Mouse (Mus musculus) stomach, postnatal 0 days (tissue): Measurements from ENCODE around the gene Ncoa3. TPM values are rescaled to one million over a fixed set of nuclear protein-coding genes. Genes with fewer than 3 reads are reported as not detected.

ENCODE experiments used
- ATAC-seq: fragments of 200-750 bp; cut with Nextera tagmentation; 2 replicates; pipeline ENCODE4 v1.8.0; 2017; ENCODE audit not compliant: low FRiP score, low TSS enrichment
- DNase-seq: peaks from one replicate; pipeline ENCODE4 v3.0.0-alpha.2; 2016; ENCODE audit warnings: low spot score
- H3K27ac ChIP-seq: fragments of 300-500 bp; sonication (generic); replicated peaks from 2 replicates; pipeline ENCODE4 v1.5.1; 2014; ENCODE audit warnings: mild to moderate bottlenecking, control low read depth
- H3K27me3 ChIP-seq: fragments of 300-500 bp; sonication (generic); 2 replicates; pipeline ENCODE4 v1.6.1; 2014; ENCODE audit warnings: low read length; ENCODE audit not compliant: control insufficient read depth, insufficient read depth
- H3K36me3 ChIP-seq: fragments of 300-500 bp; sonication (generic); 2 replicates; pipeline ENCODE4 v1.6.1; 2014; ENCODE audit warnings: low read length, mixed read lengths; ENCODE audit not compliant: control insufficient read depth, insufficient read depth
- H3K4me1 ChIP-seq: fragments of 300-500 bp; sonication (generic); replicated peaks from 2 replicates; pipeline ENCODE4 v1.6.1; 2014; ENCODE audit warnings: antibody characterized with exemption; ENCODE audit not compliant: control insufficient read depth, insufficient read depth
- H3K4me2 ChIP-seq: fragments of 300-500 bp; sonication (generic); replicated peaks from 2 replicates; pipeline ENCODE4 v1.6.1; 2014; ENCODE audit warnings: low read depth, mild to moderate bottlenecking, control low read depth, moderate library complexity
- H3K4me3 ChIP-seq: fragments of 300-500 bp; sonication (generic); 2 replicates; pipeline ENCODE4 v1.5.1; 2014; ENCODE audit warnings: low read depth, low read length, control low read depth
- H3K9ac ChIP-seq: fragments of 300-500 bp; sonication (generic); 2 replicates; pipeline ENCODE4 v1.6.1; 2014; ENCODE audit warnings: mild to moderate bottlenecking, low read length, control low read depth, mixed read lengths
- H3K9me3 ChIP-seq: fragments of 300-500 bp; sonication (generic); 2 replicates; pipeline ENCODE4 v1.6.1; 2016; ENCODE audit warnings: low read length; ENCODE audit not compliant: control insufficient read depth
- CTCF ChIP-seq: IDR thresholded peaks from 2 replicates; pipeline ENCODE4 v1.5.1; 2016; ENCODE audit warnings: antibody characterized with exemption, low read depth, mild to moderate bottlenecking, moderate library complexity
- EP300 ChIP-seq: optimal IDR thresholded peaks from 2 replicates; pipeline ENCODE3; 2016; ENCODE audit warnings: antibody characterized with exemption
- WGBS: fragments of 180-500 bp; shearing (Covaris S2); extraction: QIAGEN DNeasy Blood & Tissue Kit; methylation state at CpG from one replicate; pipeline ENCODE4 v1.1.7; 2014; 5-methylcytosine and 5-hydroxymethylcytosine counted together
- polyA plus RNA-seq: library from polyadenylated mRNA; unstranded; fragments of >200 nt; fragmentation: Nextera tagmentation; extraction: Ambion mirVana; gene quantifications from 2 replicates; pipeline ENCODE4 v1.2.1, GENCODE M21; 2015

The Ncoa3 gene
- polyA plus RNA-seq, 1 experiment from 2014 or later: 7.5 TPM

GRCm38 (mm10) chr2:166071481-166071880 is 79.0 kb downstream of the Ncoa3 start:
- H3K27ac ChIP-seq: no peak overlapping the region
- no peak overlapping the region for H3K4me3 ChIP-seq
- no peaks in the 10 kb centered on the region for H3K4me1 ChIP-seq
- TF ChIP-seq EP300 (no peak), CTCF (no peak)
- WGBS: 86% methylated on average over 5 of the region's 5 CpGs
- H3K4me2 ChIP-seq: no peak overlapping the region
- ATAC-seq: no peak
- H3K9ac ChIP-seq: no peak overlapping the region
- no peak for DNase-seq
- H3K27me3 ChIP-seq: no peaks in the 10 kb centered on the region
- H3K36me3 ChIP-seq: peaks cover 33% of the 10 kb centered on the region
- H3K9me3 ChIP-seq: no peaks in the 10 kb centered on the region

GRCm38 (mm10) chr2:166071889-166072288 is 79.5 kb downstream of the Ncoa3 start:
- Histone ChIP-seq H3K9me3 (no peaks in the 10 kb centered on the region), H3K27me3 (no peaks in the 10 kb centered on the region), H3K9ac (no peak overlapping the region), H3K36me3 (peaks cover 31% of the 10 kb centered on the region), H3K27ac (no peak overlapping the region), H3K4me3 (no peak overlapping the region), H3K4me2 (no peak overlapping the region), H3K4me1 (no peaks in the 10 kb centered on the region)
- TF ChIP-seq CTCF (no peak), EP300 (no peak)
- no peak for ATAC-seq
- DNase-seq: no peak
- WGBS: 81% methylated on average over 8 of the region's 9 CpGs

GRCm38 (mm10) chr2:166073082-166073481 is 80.6 kb downstream of the Ncoa3 start:
- H3K27ac ChIP-seq: no peak overlapping the region

GRCm38 (mm10) chr2:166074322-166074721 is 81.9 kb downstream of the Ncoa3 start:
- H3K4me1 ChIP-seq: no peaks in the 10 kb centered on the region
- TF ChIP-seq CTCF: no peak
- no peak for TF ChIP-seq EP300
- ATAC-seq (no peak), DNase-seq (no peak)
- H3K27me3 ChIP-seq: no peaks in the 10 kb centered on the region
- peak overlapping the region; percentile 53 for H3K27ac ChIP-seq
- peak overlapping the region; percentile 23; the same call in 1 of the 2 replicates for H3K9ac ChIP-seq
- peaks cover 21% of the 10 kb centered on the region for H3K36me3 ChIP-seq
- no peak overlapping the region for H3K4me3 ChIP-seq
- no peak overlapping the region for H3K4me2 ChIP-seq
- H3K9me3 ChIP-seq: no peaks in the 10 kb centered on the region
- WGBS: 63% methylated on average over 6 of the region's 6 CpGs

More at GRCm38 (mm10) chr2:166073082-166073481, 80.6 kb downstream of the Ncoa3 start:
- no peak overlapping the region for H3K4me2 ChIP-seq
- DNase-seq (no peak), ATAC-seq (0 out of 2 replicates have a peak, but pooled peaks have one; percentile 3)
- WGBS: 61% methylated on average over 10 of the region's 10 CpGs
- no peaks in the 10 kb centered on the region for H3K27me3 ChIP-seq
- no peak overlapping the region for H3K9ac ChIP-seq
- no peaks in the 10 kb centered on the region for H3K9me3 ChIP-seq
- H3K36me3 ChIP-seq: peaks cover 28% of the 10 kb centered on the region
- H3K4me3 ChIP-seq: no peak overlapping the region
- TF ChIP-seq EP300: no peak
- no peak for TF ChIP-seq CTCF
- H3K4me1 ChIP-seq: no peaks in the 10 kb centered on the region

GRCm38 (mm10) chr2:166077371-166077770 is 84.9 kb downstream of the Ncoa3 start:
- Histone ChIP-seq H3K9ac (no peak overlapping the region), H3K27ac (no peak overlapping the region), H3K27me3 (no peaks in the 10 kb centered on the region), H3K36me3 (peaks cover 3% of the 10 kb centered on the region; the same call in 1 of the 2 replicates), H3K9me3 (no peaks in the 10 kb centered on the region), H3K4me1 (0 out of 2 replicates have a peak, but pooled peaks cover 3% of the 10 kb centered on the region), H3K4me2 (no peak overlapping the region), H3K4me3 (no peak overlapping the region)
- DNase-seq (no peak), ATAC-seq (no peak)
- WGBS: 88% methylated on average over 9 of the region's 9 CpGs
- TF ChIP-seq EP300 (no peak), CTCF (no peak)

- ATAC-seq (no peak), DNase-seq (no peak)
- no peaks in the 10 kb centered on the region for H3K9me3 ChIP-seq
- H3K27ac ChIP-seq: no peak overlapping the region
- H3K4me3 ChIP-seq: no peak overlapping the region
- TF ChIP-seq EP300 (no peak), CTCF (peak; percentile 37; the same call in 1 of the 2 replicates)
- H3K9ac ChIP-seq: no peak overlapping the region
- H3K36me3 ChIP-seq: peaks cover 8% of the 10 kb centered on the region; the same call in 1 of the 2 replicates
- 0 out of 2 replicates have a peak, but pooled peaks cover 3% of the 10 kb centered on the region for H3K4me1 ChIP-seq
- H3K4me2 ChIP-seq: no peak overlapping the region
- WGBS: 70% methylated on average over 14 of the region's 14 CpGs
- H3K27me3 ChIP-seq: no peaks in the 10 kb centered on the region
Observed at GRCm38 (mm10) chr2:166079231-166079630, 86.8 kb downstream of the Ncoa3 start.
